Mouse (Mus musculus): ENCODE results near the gene Rbp4.

DNA sequence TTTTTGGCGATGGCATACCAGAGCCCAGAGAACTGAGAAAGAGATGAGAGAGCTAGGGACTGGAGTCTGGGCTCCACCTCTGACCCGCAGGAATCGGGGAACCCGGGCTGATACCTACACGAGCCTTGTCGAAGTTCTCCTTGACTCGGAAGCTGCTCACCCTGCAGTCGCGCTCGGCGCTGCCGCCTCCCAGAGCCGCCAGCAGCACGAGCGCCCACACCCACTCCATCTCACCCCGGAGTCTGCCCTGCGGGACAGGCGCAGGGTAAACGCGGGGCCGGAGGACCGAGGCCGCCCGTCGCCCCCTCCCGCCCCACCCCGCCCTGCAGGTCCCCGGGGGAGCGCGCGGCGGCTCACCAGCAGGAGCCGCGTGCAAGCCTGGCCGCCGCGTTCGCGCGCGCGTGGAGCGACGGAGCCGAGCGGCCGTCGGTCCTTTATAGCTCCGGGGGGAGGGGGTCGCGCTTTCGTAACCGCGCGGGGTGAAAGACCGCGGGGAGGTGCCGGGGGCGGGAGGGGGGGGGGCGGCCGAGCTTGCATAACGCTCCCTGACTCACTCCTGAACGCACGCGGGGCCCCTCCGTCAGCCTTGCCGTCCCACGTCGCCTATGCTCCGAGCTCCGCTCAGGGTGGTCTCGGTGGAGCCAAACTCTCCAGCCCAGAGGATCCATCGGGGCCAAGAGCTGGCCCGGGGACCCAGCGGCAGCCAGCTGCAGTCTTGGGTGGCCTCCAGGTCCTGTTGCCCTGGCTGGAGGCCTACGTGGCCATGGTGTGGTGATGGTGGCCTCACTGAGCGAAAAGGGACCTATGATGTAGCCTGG is 471 bp downstream of the Rbp4 start:
- TF ChIP-seq CTCF (IDR thresholded peaks at IDR 0.05; ENCODE audit: borderline replicate concordance, insufficient read depth, low read length), result no peak
- TF ChIP-seq POLR2A (IDR thresholded peaks at IDR 0.05; ENCODE audit: low read depth, low read length), result no peak
